Mouse (Mus musculus) G1E (cell line): ENCODE data around the gene Mrgbp. TPM values are rescaled to one million over a fixed set of nuclear protein-coding genes. Genes with fewer than 3 reads are reported as not detected.

ENCODE experiments used
- ATAC-seq: 2 replicates; pipeline ENCODE4 v1.8.0; 2016; ENCODE audit warnings: mild to moderate bottlenecking; ENCODE audit not compliant: insufficient number of reproducible peaks, poor library complexity, low FRiP score, severe bottlenecking; ENCODE audit errors: extremely low read depth
- DNase-seq: peaks from one replicate; pipeline ENCODE4 v3.0.0; 2012; ENCODE audit warnings: low spot score
- H3K27me3 ChIP-seq: 2 replicates; pipeline ENCODE4 v1.6.1; 2012; ENCODE audit warnings: mild to moderate bottlenecking, low read length, inconsistent platforms; ENCODE audit not compliant: insufficient read depth
- H3K36me3 ChIP-seq: replicated peaks from 2 replicates; pipeline ENCODE3; 2012; ENCODE audit warnings: mild to moderate bottlenecking, inconsistent platforms
- H3K4me1 ChIP-seq: 2 replicates; pipeline ENCODE4 v1.6.1; 2012; ENCODE audit warnings: low read depth, low read length, inconsistent platforms, mixed read lengths; ENCODE audit not compliant: insufficient read depth
- H3K4me3 ChIP-seq: 2 replicates; pipeline ENCODE4 v1.5.1; 2012; ENCODE audit warnings: low read depth, mild to moderate bottlenecking, inconsistent platforms, low read length, moderate library complexity, mixed read lengths
- H3K9me3 ChIP-seq: replicated peaks from 2 replicates; pipeline ENCODE4 v1.6.1; 2012; ENCODE audit warnings: inconsistent platforms
- CTCF ChIP-seq: IDR thresholded peaks from 2 replicates; pipeline ENCODE4 v1.5.1; 2012; ENCODE audit warnings: low read depth, low read length, inconsistent platforms, mixed read lengths
- GATA1 ChIP-seq: IDR thresholded peaks from 2 replicates; pipeline ENCODE4 v1.6.1; 2012; ENCODE audit warnings: borderline replicate concordance, low read length, inconsistent platforms, mixed read lengths
- GATA2 ChIP-seq: IDR thresholded peaks from 2 replicates; pipeline ENCODE4 v1.6.1; 2012; ENCODE audit warnings: low read depth, low read length, inconsistent platforms, borderline replicate concordance
- POLR2AphosphoS5 ChIP-seq: IDR thresholded peaks from 2 replicates; pipeline ENCODE4 v1.6.1; 2012; ENCODE audit warnings: low read depth, low read length, inconsistent platforms; ENCODE audit not compliant: insufficient replicate concordance
- TAL1 ChIP-seq: conservative IDR thresholded peaks from 2 replicates; pipeline ENCODE4 v1.6.1; 2012; ENCODE audit warnings: low read depth, low read length, inconsistent platforms, mixed read lengths
- polyA plus RNA-seq: library from polyadenylated mRNA; stranded (reverse); fragments of >175 nt; gene quantifications from 2 replicates; pipeline ENCODE4 v1.2.3, GENCODE M21; 2012
- total RNA-seq, 2 experiments: library from RNA; stranded (forward) in 1 of 2; stranded (reverse) in 1 of 2; fragments of 200-1000 nt in 1 of 2; fragments of >200 nt in 1 of 2; fragmentation: Nextera tagmentation in 1 of 2; gene quantifications; 2 replicates each; pipeline ENCODE4 v1.2.3; 2014 to 2017

The Mrgbp gene
- total RNA-seq (2014; fragmentation: Nextera tagmentation) (18.4 and 18.6 TPM in 2 replicates), total RNA-seq (2017) (35.5 and 38.3 TPM in 2 replicates), polyA plus RNA-seq (16.9 and 19.5 TPM in 2 replicates)

DNA sequence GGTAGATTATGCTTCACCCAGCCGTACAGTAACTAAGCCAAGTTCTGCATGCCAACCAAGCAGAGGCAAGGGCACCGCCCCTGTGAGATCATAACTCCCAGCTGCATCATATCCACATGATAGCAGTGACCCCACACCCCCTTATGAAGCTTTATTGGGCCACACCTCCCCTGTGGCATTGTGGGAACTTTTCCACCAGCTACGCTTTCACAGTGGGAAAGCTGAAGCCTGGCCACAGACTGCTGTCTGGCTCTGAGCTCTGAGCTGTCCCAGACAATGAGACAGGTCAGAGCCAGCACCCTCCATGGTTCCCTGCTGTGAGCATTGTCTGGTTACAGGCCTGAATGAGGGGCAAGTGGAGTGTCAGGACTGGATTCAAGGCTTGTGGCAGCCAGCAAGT, at the start of gene Mrgbp:
Gene Mrgbp (plus strand): TSS at position 303 of the 400 bp plus-strand sequence.
- no peak within 1 kb of the TSS for H3K4me3 ChIP-seq
- no peak for TF ChIP-seq TAL1
- no peak for TF ChIP-seq GATA1
- TF ChIP-seq POLR2AphosphoS5 = no peak
- TF ChIP-seq CTCF = no peak
- TF ChIP-seq GATA2 = no peak
- ATAC-seq (no peak), DNase-seq (no peak)
- no peaks in the 10 kb centered on the region for H3K9me3 ChIP-seq
- H3K27me3 ChIP-seq = peaks cover 12% of the 10 kb centered on the region; the same call in 1 of the 2 replicates
- H3K36me3 ChIP-seq = peaks cover 28% of the 10 kb centered on the region
- H3K4me1 ChIP-seq = peaks cover 38% of the 10 kb centered on the region

DNA sequence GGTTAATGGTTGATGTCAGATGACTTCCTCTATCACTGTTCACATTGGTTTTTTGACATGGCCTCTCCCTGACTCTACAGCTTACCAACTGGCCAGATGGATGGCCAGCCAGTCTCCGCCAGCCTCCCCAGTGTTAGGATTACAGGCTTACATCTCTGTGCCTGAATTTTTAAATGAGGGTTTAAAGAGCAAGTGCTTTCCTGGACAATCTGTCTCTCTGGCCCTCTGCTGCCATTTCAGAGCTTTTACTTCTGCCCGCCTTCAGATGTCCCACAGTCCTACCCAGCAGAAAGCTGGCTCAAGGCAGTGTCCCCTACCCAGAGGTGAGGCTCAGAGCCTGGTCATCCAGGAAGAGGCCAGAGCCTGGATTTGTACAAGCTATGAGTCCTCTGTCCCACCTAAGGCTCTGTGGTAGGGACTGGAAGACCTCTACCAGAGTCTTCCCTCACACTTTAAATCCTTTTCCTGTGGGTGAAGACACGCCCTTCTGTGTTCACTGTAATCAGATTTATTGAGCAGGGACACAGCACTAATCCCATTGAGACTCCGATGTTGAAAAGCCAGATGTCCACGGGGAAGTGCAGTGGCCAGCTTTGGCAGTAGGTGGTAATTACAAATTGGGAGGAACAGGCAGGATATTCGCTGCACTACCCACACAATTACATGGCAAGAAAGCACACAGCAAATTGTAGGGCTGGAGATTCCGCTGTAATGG, 49.3 kb upstream of the Mrgbp start:
- TF ChIP-seq CTCF = no peak
- TF ChIP-seq GATA1 = no peak
- TF ChIP-seq POLR2AphosphoS5 = no peak
- TF ChIP-seq GATA2 = no peak
- no peak for TF ChIP-seq TAL1
- H3K4me3 ChIP-seq = no peak overlapping the region
- ATAC-seq (no peak), DNase-seq (no peak)
- no peaks in the 10 kb centered on the region for H3K36me3 ChIP-seq
- no peaks in the 10 kb centered on the region for H3K9me3 ChIP-seq
- no peaks in the 10 kb centered on the region for H3K4me1 ChIP-seq
- peaks cover 3% of the 10 kb centered on the region; the same call in 1 of the 2 replicates for H3K27me3 ChIP-seq

DNA sequence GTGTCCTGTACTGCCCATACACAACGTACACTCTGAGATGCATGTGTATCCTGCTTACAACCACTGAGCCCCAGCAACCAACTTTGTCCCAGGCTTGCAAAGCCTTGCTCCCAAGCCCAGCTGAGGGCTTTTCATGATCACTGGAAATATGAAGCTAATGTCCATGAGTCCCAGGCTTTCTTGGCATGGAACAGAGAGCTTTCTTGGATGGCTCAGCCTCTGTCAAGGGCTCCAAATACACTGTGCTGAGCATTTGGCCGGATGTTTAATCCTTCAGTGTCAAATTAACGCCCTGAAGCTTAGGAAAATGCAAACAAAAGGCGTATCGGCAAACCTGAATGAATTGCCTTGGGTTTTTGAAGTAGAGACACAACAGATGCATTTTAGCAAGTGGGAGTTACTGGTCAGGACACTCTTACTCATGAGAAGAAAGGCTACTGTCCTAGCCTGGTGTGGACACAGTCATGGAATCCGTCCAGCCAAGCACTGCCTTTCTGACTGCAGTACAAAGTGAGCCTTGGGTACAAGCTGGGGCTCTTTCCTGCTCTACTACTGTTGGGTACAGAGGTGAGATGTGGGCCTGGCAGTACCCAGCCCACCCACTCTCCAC, 48.6 kb upstream of the Mrgbp start:
- peaks cover 3% of the 10 kb centered on the region; the same call in 1 of the 2 replicates for H3K27me3 ChIP-seq
- no peaks in the 10 kb centered on the region for H3K4me1 ChIP-seq
- H3K4me3 ChIP-seq = no peak overlapping the region
- ATAC-seq (no peak), DNase-seq (no peak)
- H3K36me3 ChIP-seq = no peaks in the 10 kb centered on the region
- H3K9me3 ChIP-seq = no peaks in the 10 kb centered on the region
- TF ChIP-seq POLR2AphosphoS5 (no peak), GATA1 (no peak), CTCF (no peak), TAL1 (no peak), GATA2 (no peak)

DNA sequence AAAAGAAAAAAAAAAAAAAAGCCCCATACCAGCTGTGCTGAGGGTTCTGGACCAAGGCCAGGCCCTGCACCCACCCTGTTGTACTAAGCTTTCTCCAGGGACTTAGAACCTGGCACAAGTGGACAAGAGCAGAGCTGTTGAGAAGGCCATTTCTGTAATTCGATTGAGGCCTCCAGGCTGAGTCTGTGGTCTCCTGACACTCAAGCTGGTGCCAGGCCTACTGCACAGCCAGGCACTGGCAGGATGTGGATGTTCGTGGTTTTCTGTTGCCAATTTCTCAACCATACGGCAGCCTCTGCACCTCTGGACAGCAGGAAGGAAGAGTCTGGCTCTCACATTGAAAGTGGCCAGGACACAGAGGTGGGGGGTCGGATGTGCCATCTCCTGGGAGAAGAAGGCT, 47.9 kb upstream of the Mrgbp start:
- Histone ChIP-seq H3K9me3 (no peaks in the 10 kb centered on the region), H3K4me3 (no peak overlapping the region), H3K36me3 (no peaks in the 10 kb centered on the region), H3K4me1 (no peaks in the 10 kb centered on the region), H3K27me3 (peaks cover 3% of the 10 kb centered on the region; the same call in 1 of the 2 replicates)
- ATAC-seq = no peak
- TF ChIP-seq GATA2 (no peak), GATA1 (no peak), POLR2AphosphoS5 (no peak), TAL1 (no peak), CTCF (no peak)
- DNase-seq = no peak

DNA sequence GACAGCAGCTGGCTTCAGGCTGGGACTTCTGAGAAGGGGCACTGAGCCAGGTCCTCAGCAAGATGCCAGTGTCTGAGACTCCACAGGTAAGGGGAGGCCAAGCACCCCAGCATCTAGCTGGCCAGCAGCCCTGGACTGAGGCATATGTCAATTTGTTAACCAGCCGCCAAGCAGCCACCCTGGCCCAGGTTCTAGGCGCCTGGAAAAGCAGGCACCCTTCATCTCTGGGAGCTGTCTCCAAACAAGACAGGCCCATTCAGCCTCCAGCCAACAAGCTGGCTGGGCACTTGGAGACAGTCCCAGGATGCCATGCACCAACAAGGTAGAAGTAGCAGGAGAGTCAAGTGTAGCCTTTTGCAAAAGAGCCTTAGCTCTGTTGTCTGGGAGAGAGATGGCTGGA, 37.4 kb upstream of the Mrgbp start:
- no peak overlapping the region for H3K4me3 ChIP-seq
- TF ChIP-seq POLR2AphosphoS5 = no peak
- TF ChIP-seq TAL1 = no peak
- TF ChIP-seq GATA2 = no peak
- TF ChIP-seq CTCF = no peak
- TF ChIP-seq GATA1 = no peak
- DNase-seq = no peak
- ATAC-seq = no peak
- no peaks in the 10 kb centered on the region for H3K4me1 ChIP-seq
- H3K9me3 ChIP-seq = no peaks in the 10 kb centered on the region
- no peaks in the 10 kb centered on the region for H3K36me3 ChIP-seq
- no peaks in the 10 kb centered on the region; the same call in none of the 2 replicates for H3K27me3 ChIP-seq

DNA sequence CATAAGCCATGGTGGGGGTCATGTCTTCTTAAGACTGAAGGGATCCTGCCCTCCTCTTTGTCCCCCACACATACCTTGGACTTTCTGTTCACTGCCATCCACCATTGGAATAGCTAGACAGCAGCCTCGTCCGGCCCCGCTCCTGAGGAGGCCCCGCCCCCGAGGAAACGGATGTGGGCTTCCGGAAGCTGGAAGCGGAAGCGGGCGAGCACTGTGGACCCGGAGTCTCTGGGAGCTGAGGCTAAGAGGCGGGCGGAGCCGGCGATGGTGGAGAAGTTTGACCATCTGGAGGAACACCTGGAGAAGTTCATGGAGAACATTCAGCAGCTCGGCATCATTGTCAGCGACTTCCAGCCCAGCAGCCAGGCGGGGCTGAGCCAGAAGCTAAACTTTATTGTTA, 36.1 kb upstream of the Mrgbp start:
- no peaks in the 10 kb centered on the region; the same call in 1 of the 2 replicates for H3K27me3 ChIP-seq
- no peak overlapping the region for H3K4me3 ChIP-seq
- TF ChIP-seq TAL1 (no peak), GATA1 (no peak), POLR2AphosphoS5 (no peak), GATA2 (no peak), CTCF (no peak)
- no peak for ATAC-seq
- no peaks in the 10 kb centered on the region for H3K36me3 ChIP-seq
- no peaks in the 10 kb centered on the region for H3K4me1 ChIP-seq
- no peak for DNase-seq
- no peaks in the 10 kb centered on the region for H3K9me3 ChIP-seq

DNA sequence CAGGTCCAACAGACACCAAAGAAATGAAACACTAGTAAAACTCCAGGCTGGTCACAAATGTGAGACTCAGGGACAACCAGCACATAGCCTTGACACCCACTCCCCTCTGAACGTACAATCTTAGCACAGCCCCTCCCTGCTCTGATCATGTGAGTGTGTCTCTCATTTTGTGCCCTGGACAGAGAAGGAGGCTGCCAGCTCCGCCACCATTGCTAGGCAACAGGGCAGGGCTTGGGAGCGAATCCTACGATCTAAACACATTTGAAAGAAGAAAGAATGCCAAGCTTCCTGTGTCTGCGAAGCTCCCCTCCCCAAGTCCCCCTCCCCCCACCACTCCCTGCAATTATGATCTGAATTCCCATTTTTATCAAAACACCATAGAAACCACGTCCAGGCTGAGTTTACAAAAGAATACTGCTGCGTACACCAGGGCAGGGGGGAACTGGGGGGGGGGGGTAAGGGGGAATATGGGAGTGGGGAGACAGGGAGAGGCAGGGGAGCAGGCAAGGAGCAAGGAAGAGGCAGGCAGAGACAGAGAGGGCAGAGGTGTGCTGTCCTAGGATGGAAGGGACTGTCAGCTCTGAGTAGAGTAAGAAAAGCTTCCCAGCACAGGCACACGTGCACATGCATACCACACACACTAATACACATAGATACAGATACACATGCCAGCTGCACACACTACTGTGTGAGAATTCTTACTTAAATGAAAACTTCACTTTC, 33.6 kb upstream of the Mrgbp start:
- H3K4me1 ChIP-seq = no peaks in the 10 kb centered on the region

More for the DNA sequence above, 33.6 kb upstream of the Mrgbp start:
- Histone ChIP-seq H3K9me3 (no peaks in the 10 kb centered on the region), H3K27me3 (peaks cover 9% of the 10 kb centered on the region), H3K4me3 (no peak overlapping the region), H3K36me3 (no peaks in the 10 kb centered on the region)
- ATAC-seq (no peak), DNase-seq (no peak)
- TF ChIP-seq CTCF (no peak), POLR2AphosphoS5 (no peak), GATA1 (no peak), GATA2 (no peak), TAL1 (no peak)
